Mouse (Mus musculus) spleen, adult 2 months (tissue): ENCODE measurements around the gene Fam120a. TPM values are rescaled to one million over a fixed set of nuclear protein-coding genes. Genes with fewer than 3 reads are reported as not detected.

Experiments used
- DNase-seq, 2 experiments: peaks; one replicate each; pipeline versions ENCODE4 v3.0.0 to v3.0.0-alpha.2; 2012 to 2021; ENCODE audit warnings: low spot score in 2 of 2, low read depth in 1 of 2
- H3K27ac ChIP-seq: fragments of 200-500 bp; 2 replicates; pipeline ENCODE4 v1.5.1; 2012; ENCODE audit warnings: low read length, inconsistent platforms; ENCODE audit not compliant: insufficient read depth
- H3K27me3 ChIP-seq: fragments of 200-500 bp; 2 replicates; pipeline ENCODE4 v1.6.1; 2012; ENCODE audit warnings: mild to moderate bottlenecking, moderate library complexity, low read length, inconsistent platforms; ENCODE audit not compliant: control insufficient read depth, insufficient read depth
- H3K36me3 ChIP-seq: fragments of 200-500 bp; 2 replicates; pipeline ENCODE4 v1.6.1; 2012; ENCODE audit warnings: mild to moderate bottlenecking, low read length, inconsistent platforms; ENCODE audit not compliant: control insufficient read depth, insufficient read depth
- H3K4me1 ChIP-seq: fragments of 200-500 bp; 2 replicates; pipeline ENCODE4 v1.6.1; 2011; ENCODE audit warnings: inconsistent platforms; ENCODE audit not compliant: control insufficient read depth, insufficient read depth, insufficient read length
- H3K4me3 ChIP-seq: fragments of 200-500 bp; 2 replicates; pipeline ENCODE4 v1.5.1; 2011; ENCODE audit warnings: mild to moderate bottlenecking, inconsistent platforms; ENCODE audit not compliant: insufficient read depth, insufficient read length; ENCODE audit errors: extremely low read depth
- CTCF ChIP-seq: fragments of 200-500 bp; IDR thresholded peaks from 2 replicates; pipeline ENCODE4 v1.5.1; 2011; ENCODE audit warnings: mild to moderate bottlenecking, inconsistent platforms; ENCODE audit not compliant: insufficient read depth, insufficient read length, insufficient replicate concordance; ENCODE audit errors: extremely low read depth
- POLR2A ChIP-seq: fragments of 200-500 bp; IDR thresholded peaks from 2 replicates; pipeline ENCODE4 v1.6.1; 2011; ENCODE audit warnings: low read depth, low read length, inconsistent platforms
- WGBS: fragments of 180-500 bp; shearing (Covaris S2); methylation state at CpG from one replicate; pipeline ENCODE4 v1.1.7; 2018; 5-methylcytosine and 5-hydroxymethylcytosine counted together
- polyA plus RNA-seq: library from polyadenylated mRNA; depleted of rRNA; stranded (reverse); fragments of >200 nt; gene quantifications from 2 replicates; pipeline ENCODE4 v1.2.3, GENCODE M21; 2012

Gene Fam120a
- polyA plus RNA-seq, 1 experiment = 40.1 TPM

DNA sequence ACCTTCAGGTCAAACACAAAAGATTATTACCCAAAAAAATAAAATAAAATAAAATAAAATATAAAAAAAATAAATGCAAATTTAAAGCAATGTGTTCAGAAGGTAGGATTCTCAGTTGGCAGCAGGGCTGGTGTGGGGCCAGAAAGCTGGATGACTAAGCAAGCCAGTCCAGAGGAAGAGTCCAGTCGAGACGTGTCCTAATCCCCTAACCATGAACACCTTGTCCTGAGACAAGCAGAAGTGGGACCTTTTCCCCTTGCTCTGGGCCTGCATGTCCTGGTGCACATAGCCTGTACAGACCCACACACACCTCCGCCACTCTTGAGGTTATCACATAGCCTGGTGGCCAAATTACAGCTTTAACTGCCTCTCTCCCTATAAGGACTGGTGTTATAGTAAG, 35.1 kb downstream of the Fam120a start:
- Histone ChIP-seq H3K27me3 (no peaks in the 10 kb centered on the region), H3K4me1 (0 out of 2 replicates have a peak, but pooled peaks cover 3% of the 10 kb centered on the region), H3K4me3 (no peak overlapping the region), H3K36me3 (peaks cover 19% of the 10 kb centered on the region), H3K27ac (no peak overlapping the region)
- TF ChIP-seq POLR2A (no peak), CTCF (no peak)
- no peak for DNase-seq
- 86% methylated on average over 3 of the region's 3 CpGs for whole genome bisulfite sequencing

DNA sequence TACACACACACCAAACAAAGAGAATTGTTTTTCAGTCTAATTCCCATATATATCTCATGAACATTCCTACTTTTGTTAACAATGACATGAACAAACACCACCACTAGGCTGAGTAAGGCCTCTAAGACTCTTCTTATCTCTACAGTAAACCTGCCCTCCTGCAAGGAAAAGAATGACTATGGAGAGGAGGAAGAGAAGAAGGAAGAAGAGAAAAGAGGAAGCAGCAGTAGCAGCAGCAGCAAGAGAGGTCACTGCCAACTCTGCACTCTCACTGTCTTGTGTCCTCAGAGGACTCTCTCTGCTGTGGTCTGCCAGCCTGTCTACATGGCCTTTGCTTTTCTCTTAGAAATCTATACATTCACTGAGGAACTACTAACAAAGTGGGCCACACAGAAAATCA, 36.1 kb downstream of the Fam120a start:
- no peaks in the 10 kb centered on the region for H3K27me3 ChIP-seq
- H3K4me3 ChIP-seq = no peak overlapping the region
- DNase-seq = no peak
- no peak overlapping the region for H3K27ac ChIP-seq
- H3K36me3 ChIP-seq = peaks cover 22% of the 10 kb centered on the region
- H3K4me1 ChIP-seq = 0 out of 2 replicates have a peak, but pooled peaks cover 3% of the 10 kb centered on the region
- TF ChIP-seq CTCF (no peak), POLR2A (no peak)

DNA sequence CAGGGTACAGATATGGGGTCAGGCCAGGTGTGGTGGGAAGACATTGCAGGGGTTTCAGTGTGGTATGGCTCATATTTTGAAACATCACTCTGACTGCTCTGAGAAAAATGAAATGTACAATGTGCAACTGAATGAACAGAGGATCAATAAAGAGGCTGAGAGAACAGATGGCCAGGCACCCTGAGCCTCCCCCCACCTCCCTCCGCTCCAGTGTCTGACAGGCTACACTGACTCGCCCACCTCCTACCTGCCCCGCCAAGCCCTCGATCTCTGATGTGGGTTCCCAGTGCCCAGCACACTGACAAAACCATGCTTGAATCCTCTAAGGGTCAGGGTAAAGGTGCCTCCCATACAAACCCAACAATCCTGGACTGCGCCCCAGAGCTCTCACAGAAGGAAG, 36.6 kb downstream of the Fam120a start:
- Histone ChIP-seq H3K27me3 (no peaks in the 10 kb centered on the region), H3K4me1 (0 out of 2 replicates have a peak, but pooled peaks cover 3% of the 10 kb centered on the region), H3K36me3 (peaks cover 23% of the 10 kb centered on the region), H3K4me3 (no peak overlapping the region), H3K27ac (no peak overlapping the region)
- 93% methylated on average over 5 of the region's 5 CpGs for WGBS
- no peak for TF ChIP-seq POLR2A
- no peak for TF ChIP-seq CTCF
- DNase-seq = no peak

DNA sequence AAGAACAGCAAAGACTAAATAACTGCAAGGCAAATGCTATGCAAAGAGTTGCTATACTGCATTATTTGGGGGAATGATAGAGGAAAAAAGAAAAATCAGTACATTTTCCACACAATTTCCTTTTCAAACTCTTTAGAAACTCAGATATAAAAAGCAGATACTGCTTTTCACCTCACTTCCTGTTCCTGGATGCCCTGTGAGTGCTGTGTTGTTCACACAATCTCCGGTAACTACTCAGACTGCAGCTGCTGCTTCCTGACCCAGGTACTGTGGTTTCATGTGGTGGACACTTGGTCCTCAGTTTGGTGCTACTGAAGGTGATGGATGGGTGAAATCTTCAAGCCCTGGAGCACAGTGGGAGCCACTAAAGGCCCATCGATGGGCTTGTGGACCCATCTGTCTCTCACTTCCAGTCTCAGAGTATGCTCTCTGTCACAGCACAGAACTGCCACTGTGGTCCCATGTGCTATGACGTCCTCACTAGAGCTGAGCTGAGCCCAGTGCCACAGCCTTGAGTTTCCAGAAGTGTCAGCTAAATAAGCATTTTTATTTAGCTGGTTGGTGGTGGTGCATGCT, 38.2 kb downstream of the Fam120a start:
- no peak overlapping the region for H3K4me3 ChIP-seq
- peaks cover 21% of the 10 kb centered on the region for H3K36me3 ChIP-seq
- DNase-seq = peak in 1 of 2 experiments; percentile 12
- WGBS = 34% methylated on average over 3 of the region's 3 CpGs
- H3K4me1 ChIP-seq = 0 out of 2 replicates have a peak, but pooled peaks cover 3% of the 10 kb centered on the region
- no peaks in the 10 kb centered on the region for H3K27me3 ChIP-seq
- H3K27ac ChIP-seq = peak overlapping the region; percentile 60
- TF ChIP-seq CTCF (no peak), POLR2A (no peak)

DNA sequence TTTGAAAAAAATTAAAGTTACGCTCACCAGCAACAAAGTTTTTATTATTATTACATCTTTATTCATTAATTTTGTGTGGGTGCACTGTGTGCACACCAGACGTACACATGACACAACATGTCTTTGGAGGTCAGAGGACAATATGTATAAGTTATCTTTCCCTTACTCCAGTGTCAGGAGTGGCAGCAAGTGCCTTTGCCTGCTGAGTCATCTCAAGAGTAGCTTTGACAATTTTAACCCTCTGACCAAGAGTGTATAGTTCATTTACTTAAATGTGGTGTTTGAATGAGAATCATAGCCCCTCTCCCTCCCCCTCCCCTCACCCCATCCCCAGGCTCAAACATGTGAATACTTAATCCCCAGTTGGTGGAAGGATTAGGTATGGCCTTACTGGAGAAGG, 40.2 kb downstream of the Fam120a start:
- Histone ChIP-seq H3K27me3 (no peaks in the 10 kb centered on the region), H3K4me3 (no peak overlapping the region), H3K36me3 (peaks cover 19% of the 10 kb centered on the region), H3K4me1 (0 out of 2 replicates have a peak, but pooled peaks cover 3% of the 10 kb centered on the region), H3K27ac (no peak overlapping the region)
- whole genome bisulfite sequencing = 94% methylated on average over 2 of the region's 2 CpGs
- no peak for TF ChIP-seq CTCF
- no peak for TF ChIP-seq POLR2A
- DNase-seq = no peak

DNA sequence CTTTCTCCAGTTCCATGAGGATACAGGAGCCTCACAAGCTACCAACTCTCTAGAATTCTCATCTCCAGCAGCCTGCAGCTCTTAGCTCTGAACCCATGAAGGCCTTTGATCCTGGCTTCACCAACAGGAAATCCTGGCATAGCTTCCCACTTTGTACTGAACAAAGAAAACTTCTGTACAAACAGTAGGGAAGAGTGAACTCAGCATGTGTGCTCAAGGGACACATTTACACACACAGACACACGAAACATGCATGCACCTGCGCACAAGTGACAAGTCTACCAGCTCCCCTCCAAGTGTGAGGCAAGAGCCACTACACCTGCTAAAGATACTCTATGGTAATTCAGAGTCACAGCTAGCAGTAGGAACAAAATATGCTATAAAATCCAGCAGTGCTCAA, 45.1 kb downstream of the Fam120a start:
- H3K36me3 ChIP-seq = peaks cover 21% of the 10 kb centered on the region
- no peak for DNase-seq

DNA sequence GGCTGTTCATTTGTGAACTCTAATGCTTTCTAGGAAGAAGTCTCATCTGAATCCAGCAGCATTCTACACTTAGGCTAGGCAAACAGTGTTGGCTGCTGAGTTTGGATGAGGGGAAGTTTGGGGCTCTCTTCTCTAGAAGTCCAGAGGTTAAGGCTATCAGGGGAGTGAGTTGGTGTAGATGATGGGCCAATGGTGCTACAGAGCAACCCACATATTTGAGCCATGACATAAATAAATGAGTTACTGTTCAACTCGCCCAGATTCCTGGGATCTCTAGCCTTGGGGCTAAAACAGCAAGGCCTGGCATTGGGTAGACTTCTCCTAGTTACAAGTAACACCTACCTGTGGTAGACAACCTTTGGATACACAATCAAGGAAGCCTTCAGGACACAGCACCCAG, 46.6 kb downstream of the Fam120a start:
- Histone ChIP-seq H3K4me1 (no peaks in the 10 kb centered on the region), H3K27me3 (no peaks in the 10 kb centered on the region), H3K36me3 (peaks cover 25% of the 10 kb centered on the region), H3K27ac (no peak overlapping the region), H3K4me3 (no peak overlapping the region)
- no peak for DNase-seq
- 93% methylated on average over 1 of the region's 1 CpGs for WGBS
- TF ChIP-seq CTCF (no peak), POLR2A (no peak)

More for the DNA sequence above, 45.1 kb downstream of the Fam120a start:
- Histone ChIP-seq H3K27me3 (no peaks in the 10 kb centered on the region), H3K27ac (no peak overlapping the region), H3K4me1 (no peaks in the 10 kb centered on the region), H3K4me3 (no peak overlapping the region)
- TF ChIP-seq POLR2A (no peak), CTCF (no peak)
- 91% methylated on average over 2 of the region's 2 CpGs for WGBS
